Mouse (Mus musculus): ENCODE measurements at regions not wholly inside any gene's neighbourhood (a gene's known extent, or its start where the extent isn't known, plus 50 kb on each side); places are given as distances from the start of the nearest gene placed in this dataset.

DNA sequence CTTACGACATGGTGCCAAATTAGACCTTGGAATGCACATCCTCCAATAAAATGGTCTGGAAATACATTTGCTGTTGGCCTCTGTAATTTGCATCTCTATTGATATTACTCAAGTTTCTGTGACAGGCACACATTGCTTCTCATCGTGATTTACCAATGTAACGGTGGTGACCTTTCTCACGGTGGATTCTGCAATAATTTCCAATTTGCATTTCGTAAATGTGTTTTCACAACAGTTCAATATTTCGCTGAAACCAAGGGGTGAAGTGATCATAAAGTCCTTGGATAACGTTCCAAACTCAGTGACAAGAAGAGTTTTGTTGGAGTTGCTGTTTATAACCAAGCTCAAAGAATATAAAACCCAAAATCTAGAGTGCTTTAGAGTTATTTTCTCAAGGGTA, 149.4 kb downstream of the Lrig3 start:
- no peaks in the 10 kb centered on the region for H3K36me3 ChIP-seq (ENCODE audit: control insufficient read depth, insufficient read depth, low read length)
- H3K9ac ChIP-seq (ENCODE audit: low read length): no peak overlapping the region
- 80% methylated on average over 7 of the region's 7 CpGs for WGBS
- H3K4me2 ChIP-seq (ENCODE audit: low read depth, low read length): no peak overlapping the region
- ATAC-seq (ENCODE audit: low read depth): no peak
- no peak overlapping the region for H3K27ac ChIP-seq (ENCODE audit: low read length)
- no peaks in the 10 kb centered on the region for H3K9me3 ChIP-seq (ENCODE audit: control insufficient read depth, low read length)
- H3K27me3 ChIP-seq (ENCODE audit: control insufficient read depth, insufficient read depth, low read depth, low read length): no peaks in the 10 kb centered on the region
- H3K4me1 ChIP-seq (replicated peaks; ENCODE audit: control insufficient read depth, insufficient read depth, low read length): no peaks in the 10 kb centered on the region
- H3K4me3 ChIP-seq (ENCODE audit: low read length): no peak overlapping the region

DNA sequence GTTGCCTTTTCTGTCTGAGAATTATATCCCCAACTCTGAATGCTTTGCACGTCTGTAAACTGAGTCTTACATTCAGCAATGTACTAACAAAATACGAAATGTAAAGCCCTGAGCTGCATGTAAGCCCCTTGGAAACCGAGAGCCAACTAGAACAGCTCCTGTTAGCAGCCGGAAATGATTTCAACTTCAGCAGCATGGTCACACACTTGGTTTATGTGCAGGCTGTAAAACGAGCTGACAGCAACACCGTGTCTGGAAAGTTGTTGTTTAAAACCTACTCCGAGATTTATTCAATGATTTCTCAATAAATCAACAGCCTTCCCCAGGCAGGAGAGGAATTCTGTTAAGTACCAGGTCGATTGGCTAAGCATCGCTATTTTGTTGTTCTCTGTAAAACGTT, 155.7 kb downstream of the Lrig3 start:
- no peak overlapping the region for H3K9ac ChIP-seq (ENCODE audit: low read length)
- no peak overlapping the region for H3K4me2 ChIP-seq (ENCODE audit: low read depth, low read length)
- no peaks in the 10 kb centered on the region for H3K27me3 ChIP-seq (ENCODE audit: control insufficient read depth, insufficient read depth, low read depth, low read length)
- no peak for ATAC-seq (ENCODE audit: low read depth)
- H3K36me3 ChIP-seq (ENCODE audit: control insufficient read depth, insufficient read depth, low read length): no peaks in the 10 kb centered on the region
- no peaks in the 10 kb centered on the region for H3K9me3 ChIP-seq (ENCODE audit: control insufficient read depth, low read length)
- no peak overlapping the region for H3K4me3 ChIP-seq (ENCODE audit: low read length)
- no peaks in the 10 kb centered on the region for H3K4me1 ChIP-seq (replicated peaks; ENCODE audit: control insufficient read depth, insufficient read depth, low read length)
- WGBS: 71% methylated on average over 10 of the region's 10 CpGs
- no peak overlapping the region for H3K27ac ChIP-seq (ENCODE audit: low read length)

DNA sequence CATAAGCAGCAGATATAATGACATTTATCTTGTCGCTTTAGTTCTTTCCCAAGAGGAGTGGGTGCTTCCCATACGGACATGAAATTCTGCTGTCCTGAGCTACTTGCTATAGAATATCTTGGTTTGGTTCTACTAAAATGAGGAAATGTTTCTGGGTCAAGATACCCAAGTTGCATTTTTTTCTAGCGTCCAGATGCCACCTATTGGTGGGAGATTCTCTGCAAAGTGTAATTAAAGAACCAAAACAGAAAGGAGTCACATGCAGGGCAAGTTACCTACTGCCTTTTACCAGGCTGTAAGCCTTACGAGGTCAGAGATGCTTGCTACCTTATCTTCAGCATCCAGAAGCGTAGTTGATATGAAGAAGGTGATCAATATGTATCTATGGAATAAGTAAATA, 156.5 kb downstream of the Lrig3 start:
- 72% methylated on average over 5 of the region's 5 CpGs for WGBS
- Histone ChIP-seq H3K9me3 (ENCODE audit: control insufficient read depth, low read length) (no peaks in the 10 kb centered on the region), H3K4me1 (replicated peaks; ENCODE audit: control insufficient read depth, insufficient read depth, low read length) (no peaks in the 10 kb centered on the region), H3K36me3 (ENCODE audit: control insufficient read depth, insufficient read depth, low read length) (no peaks in the 10 kb centered on the region), H3K4me2 (ENCODE audit: low read depth, low read length) (no peak overlapping the region), H3K9ac (ENCODE audit: low read length) (no peak overlapping the region), H3K4me3 (ENCODE audit: low read length) (no peak overlapping the region), H3K27ac (ENCODE audit: low read length) (no peak overlapping the region), H3K27me3 (ENCODE audit: control insufficient read depth, insufficient read depth, low read depth, low read length) (no peaks in the 10 kb centered on the region)
- ATAC-seq (ENCODE audit: low read depth): no peak

DNA sequence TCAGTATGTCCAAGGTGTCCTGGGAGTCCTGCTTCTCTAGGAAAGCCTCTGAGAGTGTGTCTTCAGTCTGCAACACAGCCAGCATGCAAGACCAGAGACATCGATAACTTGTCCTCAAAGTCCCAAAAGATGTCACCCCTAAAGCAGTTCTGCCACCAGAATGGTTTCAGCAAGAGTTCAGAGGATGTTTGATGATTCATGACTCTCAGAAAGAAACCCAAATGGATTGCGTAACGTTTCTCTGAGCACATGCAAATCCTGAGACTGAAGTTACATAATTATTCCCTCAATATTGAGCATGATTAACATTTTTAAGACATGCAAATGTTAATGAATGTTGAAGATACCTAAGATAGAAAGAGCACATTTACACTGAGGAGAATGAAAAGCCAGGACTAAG, 167.2 kb downstream of the Lrig3 start:
- Histone ChIP-seq H3K9me3 (ENCODE audit: control insufficient read depth, low read length) (no peaks in the 10 kb centered on the region), H3K9ac (ENCODE audit: low read length) (no peak overlapping the region), H3K4me2 (ENCODE audit: low read depth, low read length) (no peak overlapping the region), H3K4me1 (replicated peaks; ENCODE audit: control insufficient read depth, insufficient read depth, low read length) (no peaks in the 10 kb centered on the region), H3K27me3 (ENCODE audit: control insufficient read depth, insufficient read depth, low read depth, low read length) (no peaks in the 10 kb centered on the region), H3K4me3 (ENCODE audit: low read length) (no peak overlapping the region), H3K36me3 (ENCODE audit: control insufficient read depth, insufficient read depth, low read length) (no peaks in the 10 kb centered on the region), H3K27ac (ENCODE audit: low read length) (no peak overlapping the region)
- ATAC-seq (ENCODE audit: low read depth): no peak
- 77% methylated on average over 3 of the region's 3 CpGs for WGBS

DNA sequence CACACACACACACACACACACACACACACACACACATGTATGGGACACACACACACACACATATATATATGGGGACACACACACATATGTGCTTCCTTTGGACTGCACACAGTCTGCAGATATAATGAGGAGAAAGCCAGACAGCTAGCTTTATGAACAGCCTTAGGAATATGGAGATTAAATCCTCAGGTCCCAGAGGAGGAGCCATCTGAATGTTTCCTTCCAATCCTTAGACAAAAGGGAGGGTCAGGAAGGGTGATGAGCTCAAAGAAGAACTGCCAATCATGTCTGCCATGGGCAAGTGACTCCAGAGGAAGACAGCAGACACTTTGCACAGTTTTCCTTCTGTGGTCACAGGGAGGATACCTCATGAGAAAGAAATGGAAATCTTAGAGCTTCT, 168.0 kb downstream of the Lrig3 start:
- Histone ChIP-seq H3K9ac (ENCODE audit: low read length) (no peak overlapping the region), H3K27me3 (ENCODE audit: control insufficient read depth, insufficient read depth, low read depth, low read length) (no peaks in the 10 kb centered on the region), H3K36me3 (ENCODE audit: control insufficient read depth, insufficient read depth, low read length) (no peaks in the 10 kb centered on the region), H3K4me2 (ENCODE audit: low read depth, low read length) (no peak overlapping the region), H3K9me3 (ENCODE audit: control insufficient read depth, low read length) (no peaks in the 10 kb centered on the region), H3K4me1 (replicated peaks; ENCODE audit: control insufficient read depth, insufficient read depth, low read length) (no peaks in the 10 kb centered on the region), H3K27ac (ENCODE audit: low read length) (no peak overlapping the region), H3K4me3 (ENCODE audit: low read length) (no peak overlapping the region)
- ATAC-seq (ENCODE audit: low read depth): no peak

DNA sequence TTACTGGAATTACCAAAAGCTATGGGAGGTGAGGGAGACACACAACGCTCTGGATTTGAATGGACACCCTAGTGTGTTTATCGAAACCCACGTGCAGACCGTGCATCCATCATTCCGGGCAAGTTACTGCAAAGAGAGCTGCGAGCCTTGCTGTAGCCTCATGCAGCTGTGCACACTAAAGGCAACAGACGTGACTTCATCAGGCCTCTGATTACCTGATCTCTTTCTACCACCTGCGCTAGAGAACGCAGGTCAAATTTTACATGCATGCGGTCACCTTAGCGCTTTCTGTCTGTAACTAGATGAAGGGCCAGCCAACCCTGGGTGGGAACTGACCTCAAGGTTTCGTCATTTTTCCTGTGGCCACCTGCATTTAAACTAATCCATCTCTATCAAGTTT, 172.6 kb downstream of the Lrig3 start:
- Histone ChIP-seq H3K4me3 (ENCODE audit: low read length) (no peak overlapping the region), H3K4me2 (ENCODE audit: low read depth, low read length) (no peak overlapping the region), H3K9me3 (ENCODE audit: control insufficient read depth, low read length) (no peaks in the 10 kb centered on the region), H3K27ac (ENCODE audit: low read length) (no peak overlapping the region), H3K36me3 (ENCODE audit: control insufficient read depth, insufficient read depth, low read length) (no peaks in the 10 kb centered on the region), H3K9ac (ENCODE audit: low read length) (no peak overlapping the region), H3K4me1 (replicated peaks; ENCODE audit: control insufficient read depth, insufficient read depth, low read length) (no peaks in the 10 kb centered on the region), H3K27me3 (ENCODE audit: control insufficient read depth, insufficient read depth, low read depth, low read length) (no peaks in the 10 kb centered on the region)
- no peak for ATAC-seq (ENCODE audit: low read depth)
- 80% methylated on average over 12 of the region's 12 CpGs for WGBS

DNA sequence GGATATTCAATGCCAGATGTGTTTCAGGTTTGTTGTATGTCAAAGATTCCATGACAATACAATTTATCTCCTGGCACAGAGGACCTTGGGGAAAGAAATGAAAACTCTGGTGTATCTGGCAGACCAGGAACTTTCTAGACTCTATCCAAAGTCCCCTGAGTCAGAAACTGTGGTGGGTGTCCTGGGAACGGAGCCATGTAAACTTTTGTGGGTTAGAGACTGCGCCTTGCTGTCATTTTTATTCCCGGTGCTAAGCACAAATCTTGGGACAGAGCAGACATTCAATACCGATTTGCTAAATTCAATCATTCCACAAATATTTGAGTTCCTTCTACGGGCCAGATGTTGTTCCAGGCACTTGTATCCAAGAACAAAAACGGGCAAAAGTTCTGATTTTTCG, 175.6 kb downstream of the Lrig3 start:
- 57% methylated on average over 7 of the region's 7 CpGs for WGBS
- no peak overlapping the region for H3K9ac ChIP-seq (ENCODE audit: low read length)
- no peaks in the 10 kb centered on the region for H3K9me3 ChIP-seq (ENCODE audit: control insufficient read depth, low read length)
- H3K4me1 ChIP-seq (replicated peaks; ENCODE audit: control insufficient read depth, insufficient read depth, low read length): 0 out of 2 replicates have a peak, but pooled peaks cover 2% of the 10 kb centered on the region
- H3K27ac ChIP-seq (ENCODE audit: low read length): no peak overlapping the region
- no peak overlapping the region for H3K4me2 ChIP-seq (ENCODE audit: low read depth, low read length)
- no peaks in the 10 kb centered on the region for H3K36me3 ChIP-seq (ENCODE audit: control insufficient read depth, insufficient read depth, low read length)
- H3K4me3 ChIP-seq (ENCODE audit: low read length): no peak overlapping the region
- no peak for ATAC-seq (ENCODE audit: low read depth)
- H3K27me3 ChIP-seq (ENCODE audit: control insufficient read depth, insufficient read depth, low read depth, low read length): no peaks in the 10 kb centered on the region

DNA sequence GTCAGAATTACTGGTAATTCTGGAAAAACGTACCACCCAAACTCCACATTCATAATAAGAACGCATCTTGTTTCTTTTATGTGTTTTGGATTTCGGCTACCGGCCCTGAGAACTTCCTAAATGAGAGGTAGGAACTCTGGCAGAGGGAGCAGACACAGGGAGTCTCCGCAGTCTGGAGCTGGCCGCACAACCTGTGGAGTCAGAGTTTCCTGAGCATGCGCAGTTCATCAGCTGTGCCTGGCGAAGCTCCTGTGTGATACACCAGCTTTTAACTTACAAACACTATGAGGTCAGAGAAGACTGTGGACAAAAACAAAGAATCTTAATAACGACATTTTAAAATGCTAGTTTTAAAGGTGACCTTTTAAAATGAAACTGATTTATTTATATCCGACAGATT, 177.9 kb downstream of the Lrig3 start:
- H3K9ac ChIP-seq (ENCODE audit: low read length): no peak overlapping the region
- H3K9me3 ChIP-seq (ENCODE audit: control insufficient read depth, low read length): no peaks in the 10 kb centered on the region
- no peak overlapping the region for H3K27ac ChIP-seq (ENCODE audit: low read length)
- 61% methylated on average over 10 of the region's 10 CpGs for WGBS
- peak overlapping the region; percentile 45 for H3K4me2 ChIP-seq (ENCODE audit: low read depth, low read length)
- 0 out of 2 replicates have a peak, but pooled peaks cover 2% of the 10 kb centered on the region for H3K4me1 ChIP-seq (replicated peaks; ENCODE audit: control insufficient read depth, insufficient read depth, low read length)
- 0 out of 2 replicates have a peak overlapping the region, but pooled peaks have one; percentile 16 for H3K4me3 ChIP-seq (ENCODE audit: low read length)
- no peaks in the 10 kb centered on the region for H3K27me3 ChIP-seq (ENCODE audit: control insufficient read depth, insufficient read depth, low read depth, low read length)
- no peak for ATAC-seq (ENCODE audit: low read depth)
- no peaks in the 10 kb centered on the region for H3K36me3 ChIP-seq (ENCODE audit: control insufficient read depth, insufficient read depth, low read length)

DNA sequence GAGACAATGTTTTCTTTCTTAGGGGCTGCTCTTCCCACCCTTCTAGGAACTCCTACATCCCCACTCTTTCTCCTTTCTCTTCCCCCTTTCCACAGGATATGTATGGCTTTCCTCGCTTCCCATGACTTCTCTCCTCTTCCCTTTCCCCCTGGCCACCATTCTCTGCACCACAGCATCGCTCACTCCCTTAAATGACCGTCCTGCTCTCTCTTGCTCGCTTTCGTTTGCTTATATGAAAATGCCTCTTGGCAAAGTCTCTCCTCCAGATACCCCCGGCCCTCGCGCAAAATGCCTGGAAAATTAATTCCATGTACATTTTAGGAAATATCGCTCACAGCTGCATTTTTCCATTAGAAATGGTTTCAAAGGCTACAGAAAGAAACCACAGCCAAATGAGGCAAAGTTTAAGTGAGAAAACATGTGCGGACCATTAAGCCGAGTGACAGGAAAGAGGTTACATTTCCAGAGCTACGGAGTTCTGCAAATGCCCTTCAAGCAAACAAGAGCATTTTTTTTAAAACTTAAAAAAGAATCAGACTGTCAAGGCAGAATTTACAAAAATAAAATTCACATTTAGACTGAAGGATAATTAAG, 178.7 kb downstream of the Lrig3 start:
- Histone ChIP-seq H3K4me3 (ENCODE audit: low read length) (peak overlapping the region; percentile 23), H3K36me3 (ENCODE audit: control insufficient read depth, insufficient read depth, low read length) (no peaks in the 10 kb centered on the region), H3K4me2 (ENCODE audit: low read depth, low read length) (peak overlapping the region; percentile 45), H3K4me1 (replicated peaks; ENCODE audit: control insufficient read depth, insufficient read depth, low read length) (0 out of 2 replicates have a peak, but pooled peaks cover 2% of the 10 kb centered on the region), H3K9ac (ENCODE audit: low read length) (0 out of 2 replicates have a peak overlapping the region, but pooled peaks have one; percentile 24), H3K27me3 (ENCODE audit: control insufficient read depth, insufficient read depth, low read depth, low read length) (no peaks in the 10 kb centered on the region), H3K9me3 (ENCODE audit: control insufficient read depth, low read length) (no peaks in the 10 kb centered on the region), H3K27ac (ENCODE audit: low read length) (no peak overlapping the region)
- peak; percentile 57 for ATAC-seq (ENCODE audit: low read depth)
- WGBS: 36% methylated on average over 12 of the region's 12 CpGs

DNA sequence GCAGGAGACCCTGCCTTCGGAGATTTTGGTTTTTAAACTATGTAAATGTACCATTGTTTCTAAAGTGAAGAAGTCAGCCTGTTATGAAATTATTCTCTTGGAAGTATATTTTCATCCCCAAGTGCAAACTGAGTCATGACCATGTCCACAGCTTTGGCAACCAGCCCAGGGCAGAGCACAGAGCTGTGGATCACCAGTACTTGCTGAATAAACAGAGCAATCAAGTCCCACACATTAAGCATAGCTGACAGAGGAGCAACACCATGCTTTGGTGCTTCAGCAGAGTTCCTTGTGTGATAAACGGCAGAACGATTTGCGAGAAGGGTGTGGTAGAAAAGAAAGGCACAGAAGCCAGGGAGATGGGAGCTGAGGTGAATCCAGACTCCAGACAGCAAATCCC, 191.3 kb downstream of the Lrig3 start:
- no peaks in the 10 kb centered on the region for H3K27me3 ChIP-seq (ENCODE audit: control insufficient read depth, insufficient read depth, low read depth, low read length)
- WGBS: 38% methylated on average over 4 of the region's 4 CpGs
- ATAC-seq (ENCODE audit: low read depth): peak; percentile 56

More for the DNA sequence above, 191.3 kb downstream of the Lrig3 start:
- Histone ChIP-seq H3K9me3 (ENCODE audit: control insufficient read depth, low read length) (no peaks in the 10 kb centered on the region), H3K36me3 (ENCODE audit: control insufficient read depth, insufficient read depth, low read length) (no peaks in the 10 kb centered on the region), H3K4me3 (ENCODE audit: low read length) (no peak overlapping the region), H3K27ac (ENCODE audit: low read length) (no peak overlapping the region), H3K4me2 (ENCODE audit: low read depth, low read length) (no peak overlapping the region), H3K4me1 (replicated peaks; ENCODE audit: control insufficient read depth, insufficient read depth, low read length) (peaks cover 3% of the 10 kb centered on the region; the same call in 1 of the 2 replicates), H3K9ac (ENCODE audit: low read length) (no peak overlapping the region)

Measured in lung, embryonic 16.5 days (tissue).